Mouse (Mus musculus): ENCODE results near the gene Lrrc7. TPM values are rescaled to one million over a fixed set of nuclear protein-coding genes. Genes with fewer than 3 reads are reported as not detected.

The Lrrc7 gene
- total RNA-seq, 2 experiments from 2014 or later, result 0.10 to 0.20 TPM

- no peak for DNase-seq (ENCODE audit: low spot score in 2 of 2)
Measured at GRCm38 (mm10) chr3:158077380-158077772, 484.6 kb downstream of the Lrrc7 start.

- no peak for DNase-seq (ENCODE audit: low spot score in 2 of 2)
Measured at GRCm38 (mm10) chr3:158076685-158077379, 485.2 kb downstream of the Lrrc7 start.

- DNase-seq (ENCODE audit: low spot score in 2 of 2), result no peak
Measured at GRCm38 (mm10) chr3:158075004-158075403, 487.0 kb downstream of the Lrrc7 start.

DNA sequence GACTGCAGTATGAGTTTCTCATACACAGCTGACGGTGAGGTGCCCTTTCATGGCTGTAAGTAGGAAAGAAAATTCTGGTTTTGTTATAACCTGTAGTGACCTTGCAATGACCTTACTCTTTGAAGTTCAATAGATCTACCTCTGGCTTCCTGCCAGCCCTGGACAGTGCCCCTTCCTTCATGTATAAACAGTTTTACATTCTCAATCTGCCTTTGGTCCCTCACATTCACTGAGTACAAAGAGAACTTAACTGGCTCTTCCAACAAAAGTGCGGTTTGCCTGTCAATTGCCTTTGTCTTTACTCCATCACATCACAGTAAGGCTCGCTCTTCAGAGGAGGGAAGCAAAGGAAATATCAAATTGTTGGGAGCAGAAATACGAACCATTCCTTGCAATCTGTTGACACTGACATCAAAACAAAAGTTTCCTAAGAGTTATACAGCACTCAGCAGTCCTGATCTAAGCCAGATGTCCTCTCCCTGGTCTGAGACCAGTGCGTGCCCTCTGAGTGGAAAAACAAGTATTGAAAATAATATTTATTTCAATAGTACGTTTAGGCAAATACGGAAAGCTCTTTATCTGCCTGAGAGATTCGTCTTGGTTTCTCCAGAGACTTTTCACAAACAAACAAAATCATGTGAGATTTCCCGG is 493.3 kb downstream of the Lrrc7 start:
- no peak for DNase-seq (ENCODE audit: low spot score in 2 of 2)

DNA sequence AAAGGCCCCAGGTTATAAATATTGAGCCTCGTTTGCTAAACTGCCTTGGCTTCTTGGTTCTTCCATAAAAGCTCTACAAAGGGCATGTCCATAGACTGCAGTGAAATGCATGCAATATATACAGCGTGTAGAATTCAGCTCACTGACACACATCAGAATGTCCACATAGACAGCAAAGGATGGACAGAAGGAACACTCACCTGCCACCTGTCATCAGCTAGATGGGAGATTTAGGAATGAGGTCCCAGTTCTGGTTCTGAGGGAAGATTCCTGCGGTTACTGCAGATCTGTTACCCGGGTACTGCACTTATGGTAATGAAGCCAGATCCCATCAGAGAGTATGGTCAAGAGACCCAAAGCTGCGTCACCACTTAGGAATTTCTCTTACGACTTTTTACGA is 494.1 kb downstream of the Lrrc7 start:
- no peak for DNase-seq (ENCODE audit: low spot score in 2 of 2)

- no peak for DNase-seq (ENCODE audit: low spot score in 2 of 2)
Measured at GRCm38 (mm10) chr3:158065256-158065655, 496.8 kb downstream of the Lrrc7 start.

- DNase-seq (ENCODE audit: low spot score in 2 of 2), result no peak
Measured at GRCm38 (mm10) chr3:158061811-158062523, 500.1 kb downstream of the Lrrc7 start.

DNA sequence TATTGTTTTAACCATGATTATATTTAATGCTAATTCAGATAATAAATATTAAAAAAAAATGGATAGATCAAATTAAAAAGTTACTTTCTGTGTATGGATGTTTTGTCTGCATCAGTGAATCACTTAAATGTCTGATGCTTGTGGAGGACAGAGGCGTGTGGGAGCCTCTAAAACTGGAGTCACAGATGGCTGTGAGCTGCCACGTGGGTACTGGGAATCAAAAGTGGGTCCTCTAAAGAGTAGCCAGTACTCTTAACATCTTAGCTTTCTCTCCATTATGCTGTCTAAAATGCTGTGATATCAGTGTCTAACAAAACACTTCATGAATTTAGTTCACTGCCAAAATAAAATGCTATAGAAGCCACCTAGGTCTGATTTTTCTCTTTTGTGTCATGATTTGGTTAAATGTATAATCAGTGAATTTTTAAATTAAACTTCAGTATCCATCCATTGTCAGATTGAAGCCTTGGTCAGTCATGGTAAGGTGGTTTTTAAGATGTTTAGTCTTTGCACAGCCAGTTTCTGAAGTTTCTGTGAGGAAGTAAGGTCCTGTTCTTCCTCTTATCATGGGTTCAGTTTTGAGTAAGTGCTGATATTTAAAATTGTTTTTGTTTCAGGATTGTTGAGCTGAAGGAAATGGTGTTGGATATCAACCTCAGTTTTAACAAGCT is 501.3 kb downstream of the Lrrc7 start:
- no peak for DNase-seq (ENCODE audit: low spot score in 2 of 2)

DNA sequence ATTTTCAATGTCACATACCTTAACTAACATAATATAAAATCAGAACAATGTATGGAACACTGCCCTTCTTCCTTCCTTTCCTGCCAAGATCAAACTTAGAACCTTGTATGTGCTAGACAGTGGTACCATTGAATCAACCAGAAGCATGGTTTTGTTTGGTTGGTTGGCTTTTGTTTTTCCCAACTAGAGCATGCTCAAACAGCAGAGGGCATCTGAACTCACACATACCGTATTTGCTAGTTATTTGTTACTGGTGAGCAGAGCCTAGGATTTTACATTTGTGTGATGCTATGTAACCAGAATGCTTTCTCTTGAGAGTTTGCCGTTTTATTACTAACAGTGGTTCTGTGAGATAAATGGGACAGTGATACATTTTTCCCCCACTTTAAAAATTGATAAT is 512.5 kb downstream of the Lrrc7 start:
- no peak for DNase-seq (ENCODE audit: low spot score in 2 of 2)

- no peak for DNase-seq (ENCODE audit: low spot score in 2 of 2)
Measured at GRCm38 (mm10) chr3:158040755-158041154, 521.3 kb downstream of the Lrrc7 start.

GRCm38 (mm10) chr3:158038106-158038505 is 523.9 kb downstream of the Lrrc7 start:
- no peak for DNase-seq (ENCODE audit: low spot score in 2 of 2)

DNA sequence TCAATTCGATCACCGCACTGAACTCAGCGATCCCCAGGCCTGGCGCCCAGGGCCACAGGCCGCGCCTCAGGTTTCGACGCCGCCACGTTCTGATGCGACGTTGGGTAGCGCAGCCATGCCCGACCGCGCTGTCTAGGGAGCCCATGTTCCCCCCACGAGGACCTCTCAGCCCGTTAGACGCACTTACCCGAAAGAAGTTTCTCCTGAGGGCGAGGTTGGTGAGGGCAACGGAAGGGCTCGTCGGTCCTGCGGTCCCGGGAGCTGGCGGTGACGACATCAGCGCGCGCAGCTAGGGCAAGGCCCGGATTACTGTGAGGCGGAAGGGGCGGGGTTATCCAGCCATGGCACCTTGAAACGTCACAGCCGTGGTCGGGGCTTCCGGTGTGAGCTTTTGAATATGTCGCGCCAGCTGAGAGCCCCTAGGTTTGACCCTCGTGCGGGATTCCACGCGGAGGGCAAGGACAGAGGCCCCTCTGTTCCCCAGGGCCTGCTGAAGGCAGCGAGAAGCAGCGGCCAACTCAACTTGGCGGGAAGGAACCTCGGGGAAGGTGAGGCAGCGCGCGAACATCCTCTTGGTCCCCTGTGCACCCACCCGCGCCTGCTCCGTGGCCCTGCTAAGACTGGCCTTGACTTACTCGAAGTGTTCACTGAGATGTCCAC is 525.6 kb downstream of the Lrrc7 start, which contains the start of the genes Srsf11 and Lrrc40:
Srsf11 (minus strand) TSS at position 311 of the 660 bp plus-strand sequence.
Lrrc40 (plus strand) TSS at position 334 of the 660 bp plus-strand sequence.
- peak; percentile 93 to 95 for DNase-seq (ENCODE audit: low spot score in 2 of 2)

DNA sequence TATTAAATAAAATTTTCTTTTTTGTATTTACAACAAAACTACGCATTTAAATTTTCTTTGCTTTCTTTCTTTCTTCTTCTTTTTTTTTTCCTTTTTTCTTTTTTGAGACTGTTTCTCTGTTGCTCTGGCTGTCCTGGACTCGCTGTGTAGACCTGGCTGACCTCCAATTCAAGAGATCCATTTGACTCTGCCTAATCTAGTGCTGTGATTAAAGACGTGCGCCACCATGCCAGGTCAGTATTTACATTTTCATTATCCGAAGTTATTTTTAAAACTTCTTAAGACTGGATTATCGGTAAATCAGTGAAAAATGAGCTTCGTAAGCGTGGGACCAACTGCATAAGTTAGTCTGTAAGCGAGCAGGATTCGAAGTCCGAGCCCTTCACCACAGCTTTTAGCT is 526.2 kb downstream of the Lrrc7 start:
- no peak for DNase-seq (ENCODE audit: low spot score in 2 of 2)
